Mouse (Mus musculus): ENCODE data around the gene Rhbdd3. TPM values are rescaled to one million over a fixed set of nuclear protein-coding genes. Genes with fewer than 3 reads are reported as not detected.

Rhbdd3 gene
- polyA plus RNA-seq, 1 experiment from 2014 or later: 31.6 TPM

- Histone ChIP-seq H3K36me3 (no peaks in the 10 kb centered on the region), H3K4me2 (replicated peaks) (no peak overlapping the region), H3K4me1 (peaks cover 8% of the 10 kb centered on the region; the same call in 1 of the 2 replicates), H3K27ac (replicated peaks) (no peak overlapping the region), H3K9ac (replicated peaks) (no peak overlapping the region), H3K27me3 (no peaks in the 10 kb centered on the region), H3K9me3 (no peaks in the 10 kb centered on the region), H3K4me3 (no peak overlapping the region)
- WGBS: 44% methylated on average over 8 of the region's 8 CpGs
- ATAC-seq (replicated peaks): no peak; the same call in 1 of the 2 replicates
Measured at GRCm38 (mm10) chr11:5140619-5141018, 41.9 kb downstream of the Rhbdd3 start.

DNA sequence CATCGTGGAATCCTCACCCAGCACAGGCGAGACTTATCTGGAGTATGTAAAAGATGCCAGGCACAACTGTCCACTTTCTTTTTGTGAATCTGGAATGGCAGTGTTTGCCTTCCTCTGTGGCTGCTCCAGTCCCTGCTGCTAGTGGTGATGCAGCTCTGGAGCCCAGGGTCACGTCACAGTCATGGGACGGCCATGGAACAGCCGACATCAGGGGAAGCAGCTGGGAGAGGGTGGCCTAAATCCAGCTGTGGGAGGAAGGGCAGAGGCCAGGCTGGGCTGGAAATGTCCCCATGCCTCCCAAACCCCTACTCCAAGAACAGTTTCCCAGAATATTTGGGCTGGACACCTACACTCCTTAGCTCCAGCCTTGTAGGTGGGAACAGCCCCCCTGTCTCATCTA is 42.5 kb downstream of the Rhbdd3 start:
- no peak for ATAC-seq (replicated peaks)
- H3K4me1 ChIP-seq: peaks cover 8% of the 10 kb centered on the region; the same call in 1 of the 2 replicates

GRCm38 (mm10) chr11:5141965-5142364 is 43.2 kb downstream of the Rhbdd3 start:
- no peaks in the 10 kb centered on the region for H3K36me3 ChIP-seq

More for the DNA sequence above, 42.5 kb downstream of the Rhbdd3 start:
- WGBS: 91% methylated on average over 5 of the region's 5 CpGs
- Histone ChIP-seq H3K9ac (replicated peaks) (no peak overlapping the region), H3K9me3 (no peaks in the 10 kb centered on the region), H3K27me3 (no peaks in the 10 kb centered on the region), H3K4me2 (replicated peaks) (no peak overlapping the region), H3K36me3 (no peaks in the 10 kb centered on the region), H3K4me3 (no peak overlapping the region), H3K27ac (replicated peaks) (no peak overlapping the region)

DNA sequence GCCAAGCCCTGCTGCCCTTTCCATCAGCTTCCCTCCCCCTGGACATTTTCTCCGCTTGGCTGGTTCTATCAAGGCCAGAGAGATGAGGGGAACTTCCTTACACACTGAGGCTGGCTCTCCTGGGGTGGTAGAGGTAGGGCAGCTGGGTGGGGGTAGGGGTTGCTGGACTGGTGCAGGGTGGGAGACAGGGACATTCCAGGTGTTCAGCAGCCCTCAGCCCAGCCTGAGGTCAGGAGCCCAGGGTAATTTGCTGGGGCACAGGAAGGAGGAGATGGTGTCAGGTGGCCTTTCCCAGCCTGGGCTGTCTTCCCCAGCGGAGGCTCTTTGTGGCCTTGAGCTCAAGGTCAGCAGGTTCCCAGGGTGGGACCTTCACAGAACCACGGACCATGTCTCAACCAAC is 46.9 kb downstream of the Rhbdd3 start:
- H3K9ac ChIP-seq (replicated peaks): no peak overlapping the region
- ATAC-seq (replicated peaks): no peak
- no peak overlapping the region for H3K27ac ChIP-seq (replicated peaks)
- no peaks in the 10 kb centered on the region for H3K27me3 ChIP-seq
- peaks cover 20% of the 10 kb centered on the region for H3K4me1 ChIP-seq
- H3K4me2 ChIP-seq (replicated peaks): no peak overlapping the region
- H3K36me3 ChIP-seq: no peaks in the 10 kb centered on the region
- no peaks in the 10 kb centered on the region for H3K9me3 ChIP-seq
- H3K4me3 ChIP-seq: no peak overlapping the region
- 78% methylated on average over 3 of the region's 3 CpGs for WGBS

More at GRCm38 (mm10) chr11:5141965-5142364, 43.2 kb downstream of the Rhbdd3 start:
- ATAC-seq (replicated peaks): no peak
- H3K9me3 ChIP-seq: no peaks in the 10 kb centered on the region
- no peak overlapping the region for H3K4me3 ChIP-seq
- no peak overlapping the region for H3K4me2 ChIP-seq (replicated peaks)
- H3K4me1 ChIP-seq: peaks cover 8% of the 10 kb centered on the region; the same call in 1 of the 2 replicates
- no peak overlapping the region for H3K27ac ChIP-seq (replicated peaks)
- H3K27me3 ChIP-seq: no peaks in the 10 kb centered on the region
- 84% methylated on average over 2 of the region's 2 CpGs for WGBS
- H3K9ac ChIP-seq (replicated peaks): no peak overlapping the region

DNA sequence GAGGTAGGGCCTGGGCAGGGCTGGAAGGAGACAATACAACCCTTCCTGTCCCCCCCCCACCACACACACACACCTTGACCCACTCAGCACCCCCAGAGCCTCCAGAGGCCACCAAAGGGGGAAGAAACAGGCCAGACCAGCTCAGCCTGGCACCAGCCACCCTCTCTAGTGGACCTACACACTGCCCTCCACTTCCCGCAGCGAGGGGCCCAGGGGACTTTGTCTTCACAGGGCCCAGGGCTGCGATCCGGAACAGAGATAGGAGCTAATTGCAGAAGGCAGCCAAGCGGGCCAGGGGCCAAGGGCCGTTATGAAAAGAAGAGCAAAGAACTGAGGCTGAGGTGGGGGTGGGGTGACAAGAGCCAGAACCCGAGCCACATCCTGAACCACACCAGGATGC is 50.5 kb downstream of the Rhbdd3 start:
- ATAC-seq (replicated peaks): no peak
- Histone ChIP-seq H3K4me3 (no peak overlapping the region), H3K27ac (replicated peaks) (no peak overlapping the region), H3K4me1 (peaks cover 35% of the 10 kb centered on the region), H3K9me3 (no peaks in the 10 kb centered on the region), H3K4me2 (replicated peaks) (no peak overlapping the region), H3K36me3 (no peaks in the 10 kb centered on the region), H3K9ac (replicated peaks) (no peak overlapping the region), H3K27me3 (no peaks in the 10 kb centered on the region)
- 13% methylated on average over 7 of the region's 7 CpGs for WGBS

DNA sequence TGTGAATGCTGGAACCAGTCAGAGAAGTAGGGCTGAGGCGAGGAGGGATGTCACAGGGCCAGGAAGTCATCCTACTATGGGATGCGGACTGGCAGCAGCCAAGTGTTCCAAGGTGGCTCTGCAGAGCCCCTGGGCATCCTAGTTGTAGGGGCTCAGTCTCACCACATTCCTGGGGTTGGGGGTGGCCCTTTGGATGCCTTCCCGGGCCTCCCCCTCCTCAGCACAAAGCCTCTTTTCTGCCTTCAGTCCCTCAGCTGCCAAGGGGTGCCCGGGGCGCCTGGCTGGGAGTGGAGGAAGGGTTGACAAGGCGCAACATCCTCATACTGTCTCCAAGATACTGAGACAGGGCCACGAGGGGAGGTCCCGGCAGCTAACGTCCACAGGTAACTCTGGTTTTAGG is 51.2 kb downstream of the Rhbdd3 start:
- Histone ChIP-seq H3K27me3 (no peaks in the 10 kb centered on the region), H3K4me1 (peaks cover 35% of the 10 kb centered on the region), H3K27ac (replicated peaks) (no peak overlapping the region), H3K4me3 (no peak overlapping the region), H3K9ac (replicated peaks) (no peak overlapping the region), H3K36me3 (no peaks in the 10 kb centered on the region), H3K9me3 (no peaks in the 10 kb centered on the region), H3K4me2 (replicated peaks) (no peak overlapping the region)
- ATAC-seq (replicated peaks): peak; percentile 52
- 50% methylated on average over 9 of the region's 9 CpGs for WGBS

GRCm38 (mm10) chr11:5150416-5151246 is 51.9 kb downstream of the Rhbdd3 start:
- H3K9ac ChIP-seq (replicated peaks): 0 out of 2 replicates have a peak overlapping the region, but pooled peaks have one; percentile 56
- H3K27me3 ChIP-seq: no peaks in the 10 kb centered on the region
- H3K4me3 ChIP-seq: no peak overlapping the region
- H3K27ac ChIP-seq (replicated peaks): no peak overlapping the region
- no peak for ATAC-seq (replicated peaks)
- H3K9me3 ChIP-seq: no peaks in the 10 kb centered on the region
- no peaks in the 10 kb centered on the region for H3K36me3 ChIP-seq
- H3K4me1 ChIP-seq: peaks cover 35% of the 10 kb centered on the region
- 0 out of 2 replicates have a peak overlapping the region, but pooled peaks have one; percentile 86 for H3K4me2 ChIP-seq (replicated peaks)
- 49% methylated on average over 9 of the region's 9 CpGs for WGBS

- ATAC-seq (replicated peaks): no peak
- Histone ChIP-seq H3K27me3 (no peaks in the 10 kb centered on the region), H3K4me1 (peaks cover 35% of the 10 kb centered on the region), H3K9me3 (no peaks in the 10 kb centered on the region), H3K4me2 (replicated peaks) (peak overlapping the region; percentile 86), H3K9ac (replicated peaks) (peak overlapping the region; percentile 56; the same call in 1 of the 2 replicates), H3K36me3 (no peaks in the 10 kb centered on the region), H3K27ac (replicated peaks) (no peak overlapping the region), H3K4me3 (peak overlapping the region; percentile 52)
- WGBS: 16% methylated on average over 4 of the region's 4 CpGs
Measured at GRCm38 (mm10) chr11:5151247-5151630, 52.5 kb downstream of the Rhbdd3 start.

DNA sequence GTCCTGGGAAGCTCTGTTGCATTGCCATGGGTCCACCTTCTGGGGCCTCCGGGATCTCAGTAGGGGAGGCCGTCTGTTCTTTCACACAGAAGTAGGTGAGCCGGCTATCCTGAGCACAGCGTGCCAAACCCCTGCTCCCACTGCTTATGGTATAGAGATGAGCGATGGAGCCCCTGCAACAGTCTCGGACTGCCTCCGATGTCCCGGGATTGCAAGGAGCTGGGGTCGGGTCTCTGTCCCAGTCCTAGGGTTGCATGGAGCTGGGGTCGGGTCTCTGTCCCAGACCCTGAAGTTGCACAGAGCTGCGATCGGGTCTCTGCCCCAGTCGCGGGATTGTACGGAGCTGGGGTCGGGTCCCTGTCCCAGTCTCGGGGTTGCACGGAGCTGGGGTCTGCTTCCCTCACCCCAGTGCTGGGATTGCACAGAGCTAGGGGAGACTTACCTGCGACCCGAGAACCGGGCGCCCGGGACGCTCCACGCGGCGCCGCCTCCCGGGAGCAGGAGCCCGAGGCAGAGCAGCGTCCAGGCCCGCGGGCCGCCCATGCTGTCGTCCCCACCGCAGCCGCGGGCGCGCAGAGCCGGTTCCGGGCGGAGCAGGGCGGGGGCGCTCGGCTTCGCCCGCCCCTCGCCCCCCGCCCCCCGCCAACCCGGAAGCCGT is 53.1 kb downstream of the Rhbdd3 start, which contains the start of gene Emid1:
TSS of gene Emid1 (minus strand) at position 578 of the 658 bp plus-strand sequence.
- Histone ChIP-seq H3K4me2 (replicated peaks) (peak within 1 kb of the TSS; percentile 86), H3K27me3 (no peaks in the 10 kb centered on the region), H3K4me3 (peak within 1 kb of the TSS; percentile 52), H3K4me1 (peaks cover 35% of the 10 kb centered on the region), H3K9me3 (no peaks in the 10 kb centered on the region), H3K9ac (replicated peaks) (peak within 1 kb of the TSS; percentile 56), H3K36me3 (no peaks in the 10 kb centered on the region), H3K27ac (replicated peaks) (no peak within 1 kb of the TSS)
- peak; percentile 47 for ATAC-seq (replicated peaks)
- 1% methylated on average over 49 of the region's 53 CpGs for WGBS

DNA sequence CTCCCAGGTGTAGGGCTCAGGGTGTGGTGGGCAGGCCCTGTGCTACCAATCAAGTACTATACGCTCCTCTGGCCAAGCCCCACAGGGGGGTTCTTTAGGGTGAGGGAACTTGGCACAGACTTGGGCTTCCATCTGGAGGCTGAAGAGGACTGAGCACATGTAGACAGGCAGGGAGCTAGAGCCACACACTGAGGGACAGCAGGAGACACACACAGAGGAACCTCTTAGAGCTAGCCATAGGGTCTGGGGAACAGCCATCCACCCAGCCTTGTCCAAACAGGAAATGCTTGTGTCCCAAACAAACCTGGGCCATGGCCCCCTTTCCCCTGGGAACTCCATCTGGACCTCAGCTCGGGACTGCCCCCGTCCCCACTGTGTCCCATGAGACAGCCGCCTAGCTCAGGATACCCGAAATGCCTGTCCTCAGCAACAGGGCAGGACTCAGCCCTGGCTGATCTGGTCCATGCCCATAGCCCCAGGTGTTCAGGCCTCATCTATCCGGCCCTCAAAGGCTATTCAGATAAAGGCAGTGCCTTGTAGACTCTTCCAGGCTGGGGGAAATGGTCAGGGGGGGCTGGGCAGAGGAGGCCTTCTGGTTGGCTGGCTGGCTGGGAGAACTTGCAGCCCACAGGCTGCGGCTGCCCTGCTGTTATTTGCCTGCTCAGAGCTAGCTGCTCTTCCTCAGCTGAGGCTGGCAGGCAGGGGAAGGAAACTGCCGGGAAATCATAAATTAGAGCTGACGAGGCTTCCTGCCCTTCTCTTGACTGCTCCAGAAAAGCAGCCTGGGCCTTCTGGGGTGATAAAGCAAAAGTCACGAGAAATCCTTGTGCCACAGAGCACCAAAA is 56.5 kb downstream of the Rhbdd3 start:
- Histone ChIP-seq H3K4me2 (replicated peaks) (no peak overlapping the region), H3K4me3 (no peak overlapping the region), H3K9ac (replicated peaks) (no peak overlapping the region), H3K4me1 (peaks cover 20% of the 10 kb centered on the region), H3K27ac (replicated peaks) (no peak overlapping the region), H3K36me3 (no peaks in the 10 kb centered on the region), H3K9me3 (no peaks in the 10 kb centered on the region), H3K27me3 (no peaks in the 10 kb centered on the region)
- 47% methylated on average over 10 of the region's 10 CpGs for WGBS
- ATAC-seq (replicated peaks): no peak

Measured in forebrain, embryonic 15.5 days (tissue).